Mouse (Mus musculus) C2C12 (cell line): ENCODE measurements at regions not wholly inside any gene's neighbourhood (a gene's known extent, or its start where the extent isn't known, plus 50 kb on each side); places are given as distances from the start of the nearest gene placed in this dataset.
"Not testable (repeated sequence)": the region's sequence is repeated elsewhere in the genome, so short reads cannot be mapped to it uniquely, and the experiment has no call there.

ENCODE experiments used
- H3K27me3 ChIP-seq: one replicate; pipeline ENCODE4 v1.6.1; 2011; ENCODE audit not compliant: control insufficient read depth, insufficient read depth, insufficient read length
- H3K36me3 ChIP-seq: one replicate; pipeline ENCODE4 v1.6.1; 2011; ENCODE audit not compliant: control insufficient read depth, insufficient read depth
- H3K4me3 ChIP-seq: one replicate; pipeline ENCODE4 v1.5.1; 2011; ENCODE audit warnings: mild to moderate bottlenecking, control low read depth; ENCODE audit not compliant: poor library complexity, insufficient read depth, severe bottlenecking
- H3K79me2 ChIP-seq: one replicate; pipeline ENCODE4 v1.6.1; 2011; ENCODE audit not compliant: control insufficient read depth, insufficient read depth
- H3K79me3 ChIP-seq: one replicate; pipeline ENCODE4 v1.6.1; 2011; ENCODE audit warnings: low read depth, control low read depth
- H3ac ChIP-seq: one replicate; pipeline ENCODE3; 2011; ENCODE audit warnings: low read depth; ENCODE audit not compliant: control insufficient read depth, insufficient read length
- CEBPB ChIP-seq: IDR thresholded peaks from one replicate; pipeline ENCODE4 v1.6.1; 2011; ENCODE audit warnings: low read depth, mild to moderate bottlenecking, control low read depth, moderate library complexity
- CTCF ChIP-seq: IDR thresholded peaks from one replicate; pipeline ENCODE4 v1.5.1; 2011; ENCODE audit not compliant: control insufficient read depth, insufficient read depth, insufficient read length
- FOSL1 ChIP-seq: IDR thresholded peaks from one replicate; pipeline ENCODE4 v1.8.0; 2011; ENCODE audit warnings: mild to moderate bottlenecking, low read length; ENCODE audit not compliant: poor library complexity, insufficient read depth, severe bottlenecking
- MAX ChIP-seq: IDR thresholded peaks from one replicate; pipeline ENCODE4 v1.6.1; 2011; ENCODE audit warnings: mild to moderate bottlenecking, control low read depth
- MYOD1 ChIP-seq: IDR thresholded peaks from one replicate; pipeline ENCODE4 v1.6.1; 2011; ENCODE audit warnings: low read depth; ENCODE audit not compliant: control insufficient read depth, insufficient read length
- MYOG ChIP-seq: IDR thresholded peaks from one replicate; pipeline ENCODE4 v1.6.1; 2011; ENCODE audit not compliant: control insufficient read depth, insufficient read length; ENCODE audit errors: extremely low read depth
- USF1 ChIP-seq: IDR thresholded peaks from one replicate; pipeline ENCODE4 v1.6.1; 2011; ENCODE audit warnings: low read depth, mild to moderate bottlenecking, control low read depth, moderate library complexity

- TF ChIP-seq FOSL1: no peak
- no peak for TF ChIP-seq MAX
- no peak for TF ChIP-seq MYOG
- H3K79me2 ChIP-seq: no peaks in the 10 kb centered on the region
- H3K4me3 ChIP-seq: no peak overlapping the region
- H3K79me3 ChIP-seq: no peaks in the 10 kb centered on the region
- no peaks in the 10 kb centered on the region for H3K36me3 ChIP-seq
- H3ac ChIP-seq: no peak overlapping the region
- H3K27me3 ChIP-seq: no peaks in the 10 kb centered on the region
These were observed 184.9 kb upstream of the Cdkn3 start for GRCm38 (mm10) chr14:46575414-46575813.

GRCm38 (mm10) chr14:46573401-46573800, 182.9 kb upstream of the Bmp4 start:
- no peak overlapping the region for H3ac ChIP-seq
- H3K79me2 ChIP-seq: no peaks in the 10 kb centered on the region
- TF ChIP-seq CEBPB (no peak), MAX (no peak), USF1 (no peak)
- no peaks in the 10 kb centered on the region for H3K36me3 ChIP-seq
- no peak overlapping the region for H3K4me3 ChIP-seq
- no peaks in the 10 kb centered on the region for H3K79me3 ChIP-seq
- H3K27me3 ChIP-seq: no peaks in the 10 kb centered on the region

GRCm38 (mm10) chr14:46572972-46573371, 182.5 kb upstream of the Bmp4 start:
- not testable (repeated sequence) for H3K79me2 ChIP-seq, H3K36me3 ChIP-seq, H3ac ChIP-seq, H3K27me3 ChIP-seq, H3K79me3 ChIP-seq, H3K4me3 ChIP-seq

DNA sequence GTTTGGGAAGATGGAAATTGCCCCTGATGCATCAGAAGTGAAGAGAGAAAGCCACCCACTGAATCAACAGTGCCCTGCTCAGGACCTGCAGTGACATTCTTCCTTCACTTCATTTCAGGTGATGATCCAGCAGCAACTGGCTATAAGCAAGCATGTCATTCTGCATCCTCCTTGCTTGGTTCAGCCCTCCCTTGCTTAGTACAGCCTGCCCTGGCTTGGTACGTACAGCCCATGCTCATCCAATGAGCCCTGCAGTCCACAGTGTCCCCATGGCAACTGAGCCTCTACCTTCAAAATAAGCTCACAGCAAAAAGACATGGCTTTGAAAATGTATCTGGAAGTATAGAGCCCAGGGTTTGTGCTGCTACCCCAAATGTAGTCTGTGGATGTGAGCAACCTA, 181.4 kb upstream of the Bmp4 start:
- TF ChIP-seq CTCF (no peak), USF1 (no peak), MYOD1 (no peak), CEBPB (no peak), MAX (no peak), FOSL1 (no peak), MYOG (no peak)
- no peaks in the 10 kb centered on the region for H3K36me3 ChIP-seq
- no peak overlapping the region for H3K4me3 ChIP-seq
- no peak overlapping the region for H3ac ChIP-seq
- H3K79me3 ChIP-seq: no peaks in the 10 kb centered on the region
- H3K79me2 ChIP-seq: no peaks in the 10 kb centered on the region
- no peaks in the 10 kb centered on the region for H3K27me3 ChIP-seq

DNA sequence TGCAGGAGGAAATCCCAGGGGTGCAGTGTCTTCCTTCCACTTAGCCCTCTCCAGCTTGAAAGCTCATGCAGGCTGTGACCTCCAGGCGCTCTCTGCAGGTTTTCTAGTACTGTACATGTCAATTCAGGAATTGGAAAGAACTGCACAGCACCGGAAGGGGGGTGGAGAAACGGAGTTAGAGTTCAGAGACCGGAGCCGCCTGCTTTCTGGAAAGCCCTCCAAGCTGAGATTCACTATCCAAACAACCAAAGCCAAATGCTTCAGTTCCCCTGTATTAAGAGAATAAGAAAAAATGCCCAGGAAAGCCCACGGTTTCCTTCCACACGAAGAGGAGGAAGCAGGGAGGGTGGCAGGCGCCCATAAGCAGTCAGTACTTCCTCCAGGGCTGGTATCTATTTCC, 178.8 kb upstream of the Bmp4 start:
- no peak overlapping the region for H3K4me3 ChIP-seq
- H3ac ChIP-seq: no peak overlapping the region
- H3K36me3 ChIP-seq: no peaks in the 10 kb centered on the region
- no peaks in the 10 kb centered on the region for H3K27me3 ChIP-seq
- H3K79me2 ChIP-seq: no peaks in the 10 kb centered on the region
- TF ChIP-seq CTCF (no peak), USF1 (no peak), MYOD1 (no peak), MAX (no peak)
- no peaks in the 10 kb centered on the region for H3K79me3 ChIP-seq

- TF ChIP-seq CEBPB (no peak), MYOG (no peak), FOSL1 (no peak), MAX (no peak), USF1 (no peak), CTCF (no peak)
- H3K79me3 ChIP-seq: no peaks in the 10 kb centered on the region
- H3ac ChIP-seq: no peak overlapping the region
- no peaks in the 10 kb centered on the region for H3K79me2 ChIP-seq
- no peaks in the 10 kb centered on the region for H3K36me3 ChIP-seq
- no peaks in the 10 kb centered on the region for H3K27me3 ChIP-seq
- H3K4me3 ChIP-seq: no peak overlapping the region
These were observed 176.9 kb upstream of the Bmp4 start for GRCm38 (mm10) chr14:46567411-46567780.
